Mouse (Mus musculus) small intestine, adult 2 months (tissue): ENCODE measurements around the gene Fam110c.

Source experiments
- CTCF ChIP-seq: fragments of 200-500 bp; IDR thresholded peaks from 2 replicates; pipeline ENCODE4 v1.5.1; 2012; ENCODE audit warnings: low read depth, mild to moderate bottlenecking, control low read depth, inconsistent platforms, low read length, moderate library complexity, mixed read lengths; ENCODE audit not compliant: insufficient replicate concordance, insufficient read length; ENCODE audit errors: extremely low read depth
- POLR2A ChIP-seq: fragments of 200-500 bp; IDR thresholded peaks from 2 replicates; pipeline ENCODE4 v1.6.1; 2012; ENCODE audit warnings: low read depth, mild to moderate bottlenecking, control low read depth, inconsistent platforms, low read length, moderate library complexity

GRCm38 (mm10) chr12:31083007-31083406, 9.3 kb downstream of the Fam110c start:
- TF ChIP-seq CTCF (no peak), POLR2A (no peak)
